In the genomic region with DNA sequence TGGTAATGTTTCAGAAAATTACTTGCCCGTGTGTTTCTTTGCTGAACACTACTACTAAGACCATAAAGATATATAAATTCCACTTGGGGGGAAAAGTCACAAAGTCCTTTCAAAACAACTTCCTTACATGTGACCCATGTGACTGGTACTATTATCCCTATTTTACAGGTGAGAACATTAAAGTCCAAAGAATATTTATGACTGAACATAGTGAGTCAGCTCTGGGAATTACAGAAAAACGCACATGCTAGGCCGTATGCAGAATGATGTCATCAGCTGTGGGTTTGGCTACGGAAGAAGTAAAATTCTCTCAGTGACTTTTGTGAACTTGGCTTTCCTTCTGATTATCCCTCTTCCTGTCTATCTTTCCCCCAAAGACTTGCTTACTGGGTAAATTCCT, we compare ENCODE assay signal across 27 mouse cellular contexts.
DNase-seq lines count a peak whose midpoint lies in the region; ATAC-seq and TF ChIP-seq lines count a peak whose summit lies in the region.
"Had no signal": no experiment of that assay in that cellular context is flagged by ENCODE, and none has a peak within 500 bp of the region (broad histone marks: within the 10 kb centered on the region; RNA-seq: fewer than 3 reads in every experiment).

No protein-coding gene starts in this region.

- TF ChIP-seq POLR2A in lung, adult 2 months (IDR thresholded peaks at IDR 0.05; ENCODE audit: borderline replicate concordance, extremely low read depth, low read depth, low read length) = no peak
- no peak for TF ChIP-seq POLR2A in small intestine, adult 2 months (IDR thresholded peaks at IDR 0.05; ENCODE audit: low read depth, low read length)

- H3K36me3 ChIP-seq in lung, embryonic 14.5 days (ENCODE audit: insufficient read depth) = no peaks in the 10 kb centered on the region
- H3K36me3 ChIP-seq in intestine, embryonic 15.5 days = no peaks in the 10 kb centered on the region
- H3K36me3 ChIP-seq in small intestine, adult 2 months (ENCODE audit: control insufficient read depth, insufficient read depth, low read length) = no peaks in the 10 kb centered on the region
- H3K36me3 ChIP-seq: embryonic facial prominence, embryonic 13.5 days; forebrain, embryonic 12.5 days; forebrain, embryonic 15.5 days; heart, embryonic 10.5 days; heart, embryonic 13.5 days had no signal

- WGBS in lung, embryonic 14.5 days = 71% methylated on average over 4 of the region's 4 CpGs
- 67% methylated on average over 4 of the region's 4 CpGs for WGBS in lung, adult 2 months
- 42% methylated on average over 4 of the region's 4 CpGs for WGBS in intestine, embryonic 15.5 days
- WGBS in small intestine, adult 2 months = 31% methylated on average over 4 of the region's 4 CpGs

- no peaks in the 10 kb centered on the region for H3K4me1 ChIP-seq in lung, embryonic 14.5 days (ENCODE audit: insufficient read depth)
- H3K4me1 ChIP-seq in lung, adult 2 months (ENCODE audit: control insufficient read depth, insufficient read depth, low read length) = no peaks in the 10 kb centered on the region
- H3K4me1 ChIP-seq in intestine, embryonic 15.5 days (replicated peaks) = no peaks in the 10 kb centered on the region
- peaks cover 20% of the 10 kb centered on the region; the same call in 1 of the 2 replicates for H3K4me1 ChIP-seq in small intestine, adult 2 months (ENCODE audit: control insufficient read depth, insufficient read depth, insufficient read length, low read length)
- H3K4me1 ChIP-seq: embryonic facial prominence, embryonic 13.5 days; heart, embryonic 10.5 days; heart, embryonic 13.5 days had no signal

- no peaks in the 10 kb centered on the region for H3K9me3 ChIP-seq in lung, embryonic 14.5 days (ENCODE audit: low read depth, low read length)
- no peaks in the 10 kb centered on the region for H3K9me3 ChIP-seq in intestine, embryonic 15.5 days
- H3K9me3 ChIP-seq: embryonic facial prominence, embryonic 13.5 days; forebrain, embryonic 12.5 days; forebrain, embryonic 15.5 days; heart, embryonic 10.5 days; heart, embryonic 13.5 days had no signal

- TF ChIP-seq CTCF in lung, embryonic 14.5 days (IDR thresholded peaks at IDR 0.05; ENCODE audit: low read depth) = no peak
- TF ChIP-seq CTCF in lung, adult 2 months (IDR thresholded peaks at IDR 0.05; ENCODE audit: insufficient read depth, low read length) = no peak
- no peak for TF ChIP-seq CTCF in small intestine, adult 2 months (IDR thresholded peaks at IDR 0.05; ENCODE audit: extremely low read depth, insufficient read length, insufficient replicate concordance, low read depth, low read length)

- H3K9ac ChIP-seq in lung, embryonic 14.5 days = no peak overlapping the region
- H3K9ac ChIP-seq in intestine, embryonic 15.5 days = no peak overlapping the region
- H3K9ac ChIP-seq: embryonic facial prominence, embryonic 13.5 days; forebrain, embryonic 12.5 days; forebrain, embryonic 15.5 days; heart, embryonic 13.5 days; hindbrain, embryonic 14.5 days had no signal

- H3K27ac ChIP-seq in lung, embryonic 14.5 days (ENCODE audit: low read depth) = no peak overlapping the region
- H3K27ac ChIP-seq in intestine, embryonic 15.5 days = no peak overlapping the region
- H3K27ac ChIP-seq in small intestine, adult 2 months (ENCODE audit: insufficient read depth, low read depth, low read length) = peak overlapping the region; percentile 84
- H3K27ac ChIP-seq: embryonic facial prominence, embryonic 13.5 days; forebrain, embryonic 12.5 days; forebrain, embryonic 15.5 days; heart, adult 2 months; heart, embryonic 10.5 days; heart, embryonic 13.5 days; hindbrain, embryonic 14.5 days; hindbrain, postnatal 0 days had no signal

- H3K4me2 ChIP-seq in lung, embryonic 14.5 days = no peak overlapping the region
- H3K4me2 ChIP-seq in intestine, embryonic 15.5 days (replicated peaks) = no peak overlapping the region
- H3K4me2 ChIP-seq: embryonic facial prominence, embryonic 13.5 days; forebrain, embryonic 12.5 days; forebrain, embryonic 15.5 days; heart, embryonic 13.5 days; hindbrain, embryonic 14.5 days had no signal

- peak; percentile 33 for DNase-seq in lung, embryonic 14.5 days
- no peak for DNase-seq in lung, adult 2 months
- peak; percentile 2 for DNase-seq in adipocyte (ENCODE audit: low spot score)
- DNase-seq in kidney, postnatal 25 days = no peak
- no peak for DNase-seq in embryo, embryonic 10.5 days (ENCODE audit: low spot score)
- DNase-seq in cerebellum, postnatal 25 days = no peak
- DNase-seq: adrenal gland, adult 2 months; adrenal gland, postnatal 14 days; cerebellum, adult 11-12 months; cerebellum, adult 8-10 months; cerebellum, postnatal 10 days; gastrocnemius, postnatal 10 days; gastrocnemius, postnatal 36 days; heart, adult 2 months; heart, postnatal 14 days; heart, postnatal 4 days had no signal

- no peak overlapping the region for H3K4me3 ChIP-seq in lung, embryonic 14.5 days (ENCODE audit: low read depth, low read length)
- H3K4me3 ChIP-seq in lung, adult 2 months (replicated peaks; ENCODE audit: extremely low read depth, low read depth, low read length) = no peak overlapping the region
- no peak overlapping the region for H3K4me3 ChIP-seq in intestine, embryonic 15.5 days (replicated peaks)
- no peak overlapping the region for H3K4me3 ChIP-seq in small intestine, adult 2 months (ENCODE audit: low read depth, low read length)
- H3K4me3 ChIP-seq: embryonic facial prominence, embryonic 13.5 days; forebrain, embryonic 12.5 days; forebrain, embryonic 15.5 days; heart, adult 2 months; heart, embryonic 10.5 days; heart, embryonic 13.5 days had no signal

- ATAC-seq in lung, embryonic 14.5 days (ENCODE audit: insufficient read depth) = no peak
- peak; percentile 38; the same call in 1 of the 2 replicates for ATAC-seq in intestine, embryonic 15.5 days
- ATAC-seq: forebrain, embryonic 15.5 days; hindbrain, postnatal 0 days; inflammation-experienced regulatory T-cells, adult 6 months; Patski had no signal

- no peaks in the 10 kb centered on the region for H3K27me3 ChIP-seq in lung, embryonic 14.5 days (ENCODE audit: insufficient read depth, low read length)
- H3K27me3 ChIP-seq in intestine, embryonic 15.5 days (replicated peaks) = no peaks in the 10 kb centered on the region
- no peaks in the 10 kb centered on the region for H3K27me3 ChIP-seq in small intestine, adult 2 months (ENCODE audit: control insufficient read depth, insufficient read depth, low read length)
- H3K27me3 ChIP-seq: embryonic facial prominence, embryonic 13.5 days; forebrain, embryonic 15.5 days; heart, embryonic 13.5 days; Patski had no signal

Comparison
In these comparisons a context has a peak if more than half of its experiments do, and no peak if none do; other contexts are left out.
1. DNase-seq: peak in lung, embryonic 14.5 days (single experiment) and adipocyte (single experiment); none in lung, adult 2 months (single experiment), kidney, postnatal 25 days (0 of 2), embryo, embryonic 10.5 days (single experiment) and cerebellum, postnatal 25 days (0 of 2).